Mouse (Mus musculus) layer of hippocampus, postnatal 14 days (tissue): ENCODE measurements around the gene Tsc2. TPM values are rescaled to one million over a fixed set of nuclear protein-coding genes. Genes with fewer than 3 reads are reported as not detected.

Experiments used
- microRNA-seq, 2 experiments: library from miRNA; unstranded; fragments of <30 nt; microRNA quantifications; one replicate each; pipeline ENCODE4 v1.2.0; 2021
- total RNA-seq, 2 experiments: library from RNA; stranded (reverse); gene quantifications; 2 replicates each; pipeline ENCODE4 v1.2.3; 2021

Tsc2 gene
- total RNA-seq, 2 experiments from 2014 or later: 160 to 162 TPM

Small RNA genes within 50 kb of the gene (microRNA-seq; reads per million reads assigned to microRNA genes)
- gene Gm24589: 2.3 to 7.5 reads per million in 2 experiments

Other genes with a start within 250 kb of the Tsc2 start
- 100 to 1,000 TPM; 133 to 141 TPM for gene Rnps1, start 218.1 kb downstream of the Tsc2 start, total RNA-seq
- gene Eci1, start 206.0 kb downstream of the Tsc2 start, total RNA-seq: 10 to 100 TPM; 25.4 to 28.0 TPM
- 1 to 10 TPM; 5.2 to 8.1 TPM for gene Dnase1l2, start 189.5 kb downstream of the Tsc2 start, total RNA-seq
- 10 to 100 TPM; 27.8 to 32.3 TPM for gene E4f1, start 162.3 kb downstream of the Tsc2 start, total RNA-seq
- 10 to 100 TPM; 71.8 to 73.5 TPM for gene Pgp, start 162.2 kb downstream of the Tsc2 start, total RNA-seq
- gene Bricd5, start 158.7 kb downstream of the Tsc2 start, total RNA-seq: 1 to 10 TPM; 1.0 to 2.1 TPM
- gene Mlst8, start 153.6 kb downstream of the Tsc2 start, total RNA-seq: 10 to 100 TPM; 30.7 to 32.1 TPM
- 100 to 1,000 TPM; 155 to 161 TPM for gene Caskin1, start 144.0 kb downstream of the Tsc2 start, total RNA-seq
- gene Traf7, start 104.7 kb downstream of the Tsc2 start, total RNA-seq: 10 to 100 TPM; 93.6 to 96.0 TPM
- 10 to 100 TPM; 60.1 to 69.3 TPM for gene Rab26, start 98.4 kb downstream of the Tsc2 start, total RNA-seq
- gene Pkd1, start 82.8 kb downstream of the Tsc2 start, total RNA-seq: 10 to 100 TPM; 71.1 to 85.9 TPM
- 1 to 10 TPM; 3.9 to 5.3 TPM for gene Nthl1, start 50 bp upstream of the Tsc2 start, total RNA-seq
- gene Slc9a3r2, start 17.7 kb upstream of the Tsc2 start, total RNA-seq: 10 to 100 TPM; 47.9 to 52.4 TPM
- gene Npw, start 25.8 kb upstream of the Tsc2 start, total RNA-seq: 1 to 10 TPM; 3.7 to 3.9 TPM
- gene Zfp598, start 37.1 kb upstream of the Tsc2 start, total RNA-seq: 10 to 100 TPM; 36.5 to 40.7 TPM
- 100 to 1,000 TPM; 197 to 204 TPM for gene Syngr3, start 57.3 kb upstream of the Tsc2 start, total RNA-seq
- gene Gfer, start 63.5 kb upstream of the Tsc2 start, total RNA-seq: 10 to 100 TPM; 18.5 to 19.8 TPM
- 1 to 10 TPM; 2.7 to 4.4 TPM for gene Noxo1, start 63.6 kb upstream of the Tsc2 start, total RNA-seq
- gene Tbl3, start 75.0 kb upstream of the Tsc2 start, total RNA-seq: 10 to 100 TPM; 28.5 to 29.1 TPM
- gene Rnf151, start 85.4 kb upstream of the Tsc2 start, total RNA-seq: not detected
- 100 to 1,000 TPM; 494 to 506 TPM for gene Rps2, start 85.5 kb upstream of the Tsc2 start, total RNA-seq
- 100 to 1,000 TPM; 186 to 200 TPM for gene Ndufb10, start 91.8 kb upstream of the Tsc2 start, total RNA-seq
- 1 to 10 TPM in 1 of 2 experiments, under 1 TPM in 1; 0.79 to 1.0 TPM for gene Rpl3l, start 95.2 kb upstream of the Tsc2 start, total RNA-seq
- 10 to 100 TPM; 44.4 to 51.2 TPM for gene Msrb1, start 104.0 kb upstream of the Tsc2 start, total RNA-seq
- not detected for gene Hs3st6, start 120.4 kb upstream of the Tsc2 start, total RNA-seq
- not detected for gene Meiob, start 171.7 kb upstream of the Tsc2 start, total RNA-seq
- gene Hagh, start 207.5 kb upstream of the Tsc2 start, total RNA-seq: 100 to 1,000 TPM; 107 to 112 TPM
- gene Fahd1, start 217.7 kb upstream of the Tsc2 start, total RNA-seq: 10 to 100 TPM; 18.1 to 18.2 TPM
- not detected for gene Igfals, start 233.4 kb upstream of the Tsc2 start, total RNA-seq